Mouse (Mus musculus) kidney, embryonic 14.5 days (tissue): ENCODE measurements around the gene Pola1. TPM values are rescaled to one million over a fixed set of nuclear protein-coding genes. Genes with fewer than 3 reads are reported as not detected.

Experiments
- ATAC-seq: fragments of 200-750 bp; cut with Nextera tagmentation; 2 replicates; pipeline ENCODE4 v1.8.0; 2017; ENCODE audit warnings: moderate number of reproducible peaks, mild to moderate bottlenecking, moderate TSS enrichment, moderate library complexity; ENCODE audit not compliant: low FRiP score, low TSS enrichment
- H3K27ac ChIP-seq: fragments of 300-500 bp; sonication (generic); 2 replicates; pipeline ENCODE4 v1.5.1; 2014; ENCODE audit warnings: low read depth, mild to moderate bottlenecking, low read length, moderate library complexity, mixed read lengths
- H3K27me3 ChIP-seq: fragments of 300-500 bp; sonication (generic); 2 replicates; pipeline ENCODE4 v1.6.1; 2014; ENCODE audit warnings: mild to moderate bottlenecking, low read length; ENCODE audit not compliant: control insufficient read depth, insufficient read depth
- H3K36me3 ChIP-seq: fragments of 300-500 bp; sonication (generic); 2 replicates; pipeline ENCODE4 v1.6.1; 2014; ENCODE audit warnings: low read length, mixed read lengths; ENCODE audit not compliant: control insufficient read depth, insufficient read depth
- H3K4me1 ChIP-seq: fragments of 300-500 bp; sonication (generic); 2 replicates; pipeline ENCODE4 v1.6.1; 2014; ENCODE audit warnings: low read length, mixed read lengths; ENCODE audit not compliant: control insufficient read depth, insufficient read depth
- H3K4me2 ChIP-seq: fragments of 300-500 bp; sonication (generic); replicated peaks from 2 replicates; pipeline ENCODE4 v1.6.1; 2014; ENCODE audit warnings: low read depth, mild to moderate bottlenecking, low read length
- H3K4me3 ChIP-seq: fragments of 300-500 bp; sonication (generic); 2 replicates; pipeline ENCODE4 v1.5.1; 2014; ENCODE audit warnings: mild to moderate bottlenecking, low read length
- H3K9ac ChIP-seq: fragments of 300-500 bp; sonication (generic); 2 replicates; pipeline ENCODE4 v1.6.1; 2014; ENCODE audit warnings: low read depth, mild to moderate bottlenecking, low read length, moderate library complexity
- H3K9me3 ChIP-seq: fragments of 300-500 bp; sonication (generic); 2 replicates; pipeline ENCODE4 v1.6.1; 2016; ENCODE audit warnings: low read length; ENCODE audit not compliant: control insufficient read depth
- WGBS: fragments of 180-500 bp; shearing (Covaris S2); extraction: QIAGEN DNeasy Blood & Tissue Kit; methylation state at CpG from one replicate; pipeline ENCODE4 v1.1.7; 2014; 5-methylcytosine and 5-hydroxymethylcytosine counted together
- polyA plus RNA-seq: library from polyadenylated mRNA; unstranded; fragments of >200 nt; fragmentation: Nextera tagmentation; extraction: Ambion mirVana; gene quantifications from 2 replicates; pipeline ENCODE4 v1.2.1, GENCODE M21; 2014

The Pola1 gene
- polyA plus RNA-seq, 1 experiment from 2014 or later = 24.9 TPM

DNA sequence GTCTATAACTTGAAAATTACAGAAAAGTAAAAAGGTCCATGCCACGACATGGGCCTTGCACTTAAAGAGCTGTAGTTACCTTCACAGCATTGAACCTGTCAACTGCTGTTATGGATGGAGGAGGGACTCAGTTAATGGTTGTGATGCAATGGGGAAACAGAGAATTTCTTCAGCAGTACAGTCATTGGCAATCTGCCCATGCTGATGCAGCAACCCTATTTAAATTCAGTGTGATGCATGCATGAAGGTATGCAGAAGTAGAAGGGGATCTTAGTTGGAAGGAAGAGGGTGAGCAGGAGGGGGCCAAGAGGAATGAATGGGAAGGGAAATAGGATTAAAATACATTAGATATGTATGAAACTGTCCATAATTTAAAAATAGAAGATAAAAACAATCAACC lies 262.2 kb downstream of the Pola1 start:
- no peak for ATAC-seq
- Histone ChIP-seq H3K27ac (no peak overlapping the region), H3K9me3 (no peaks in the 10 kb centered on the region), H3K36me3 (no peaks in the 10 kb centered on the region), H3K9ac (no peak overlapping the region), H3K27me3 (no peaks in the 10 kb centered on the region), H3K4me2 (no peak overlapping the region), H3K4me3 (no peak overlapping the region), H3K4me1 (no peaks in the 10 kb centered on the region)
- WGBS = 71% methylated on average over 1 of the region's 1 CpGs

DNA sequence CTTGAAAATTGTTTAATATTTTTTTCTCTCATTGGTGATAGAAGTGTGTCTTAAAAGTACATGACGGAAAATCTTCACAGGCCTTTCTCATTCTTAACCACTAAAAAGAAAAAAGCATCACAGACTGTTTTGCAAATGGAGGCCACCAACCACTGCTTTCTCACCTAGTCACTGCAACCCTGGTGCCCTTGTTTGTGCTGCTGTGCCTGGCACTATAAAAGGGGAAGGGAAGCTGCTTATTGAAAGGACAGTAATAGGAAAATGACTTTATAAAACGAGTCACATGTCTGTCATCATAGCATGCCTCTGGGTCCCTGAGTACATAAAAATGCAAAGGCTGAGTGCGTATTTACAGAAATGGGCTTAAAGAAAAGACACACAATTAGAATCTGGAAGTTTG lies 263.7 kb downstream of the Pola1 start:
- Histone ChIP-seq H3K9ac (no peak overlapping the region), H3K27me3 (no peaks in the 10 kb centered on the region), H3K27ac (no peak overlapping the region), H3K9me3 (no peaks in the 10 kb centered on the region), H3K4me2 (no peak overlapping the region), H3K36me3 (no peaks in the 10 kb centered on the region), H3K4me1 (no peaks in the 10 kb centered on the region), H3K4me3 (no peak overlapping the region)
- WGBS = 86% methylated on average over 3 of the region's 3 CpGs
- ATAC-seq = no peak

DNA sequence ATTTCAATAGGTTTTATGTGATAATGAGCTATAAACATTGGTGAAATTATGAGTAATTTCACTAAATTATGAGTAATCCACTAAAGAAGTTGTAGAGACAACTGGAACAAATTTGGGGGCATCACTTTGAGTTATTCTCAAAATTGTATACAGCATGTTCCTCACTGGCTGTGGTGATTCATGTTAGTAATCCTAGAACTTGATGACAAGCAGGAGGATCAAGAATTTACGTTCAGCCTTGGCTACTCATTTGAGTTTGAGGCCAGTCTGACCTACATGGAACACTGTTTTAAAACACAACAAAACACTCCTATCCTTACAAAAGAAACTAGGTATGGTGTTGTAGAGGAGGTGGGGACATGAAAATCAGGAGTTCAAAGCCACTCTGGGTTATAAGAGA lies 310.6 kb downstream of the Pola1 start:
- no peak overlapping the region for H3K27ac ChIP-seq
- no peaks in the 10 kb centered on the region for H3K36me3 ChIP-seq
- H3K4me1 ChIP-seq = no peaks in the 10 kb centered on the region
- H3K9me3 ChIP-seq = no peaks in the 10 kb centered on the region
- H3K4me3 ChIP-seq = no peak overlapping the region
- 79% methylated on average over 1 of the region's 1 CpGs for WGBS
- H3K4me2 ChIP-seq = no peak overlapping the region
- no peaks in the 10 kb centered on the region for H3K27me3 ChIP-seq
- H3K9ac ChIP-seq = no peak overlapping the region
- ATAC-seq = no peak

DNA sequence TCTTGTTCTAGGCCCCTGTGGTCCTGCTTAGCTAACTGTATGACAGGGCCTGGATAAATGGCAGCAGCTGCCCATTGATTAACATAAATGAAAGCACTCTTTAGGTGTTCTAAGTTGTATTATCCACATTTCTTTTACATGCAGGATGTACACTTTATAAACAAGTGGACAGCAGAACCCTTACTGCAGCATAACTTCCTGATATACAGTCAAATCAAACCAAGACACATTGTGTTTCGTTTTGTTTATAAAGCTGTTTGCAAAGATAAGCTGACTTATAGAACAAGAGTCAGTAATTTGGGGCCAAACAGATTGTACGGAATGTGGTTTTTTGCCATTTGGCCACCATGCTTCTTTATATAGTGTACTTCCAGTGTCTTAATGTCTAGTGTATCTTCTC lies 312.0 kb downstream of the Pola1 start:
- no peak overlapping the region for H3K4me2 ChIP-seq
- no peaks in the 10 kb centered on the region for H3K9me3 ChIP-seq
- WGBS = 84% methylated on average over 2 of the region's 2 CpGs
- no peak overlapping the region for H3K9ac ChIP-seq
- ATAC-seq = no peak
- no peak overlapping the region for H3K4me3 ChIP-seq
- H3K27me3 ChIP-seq = no peaks in the 10 kb centered on the region
- H3K27ac ChIP-seq = no peak overlapping the region
- H3K36me3 ChIP-seq = no peaks in the 10 kb centered on the region
- H3K4me1 ChIP-seq = no peaks in the 10 kb centered on the region

DNA sequence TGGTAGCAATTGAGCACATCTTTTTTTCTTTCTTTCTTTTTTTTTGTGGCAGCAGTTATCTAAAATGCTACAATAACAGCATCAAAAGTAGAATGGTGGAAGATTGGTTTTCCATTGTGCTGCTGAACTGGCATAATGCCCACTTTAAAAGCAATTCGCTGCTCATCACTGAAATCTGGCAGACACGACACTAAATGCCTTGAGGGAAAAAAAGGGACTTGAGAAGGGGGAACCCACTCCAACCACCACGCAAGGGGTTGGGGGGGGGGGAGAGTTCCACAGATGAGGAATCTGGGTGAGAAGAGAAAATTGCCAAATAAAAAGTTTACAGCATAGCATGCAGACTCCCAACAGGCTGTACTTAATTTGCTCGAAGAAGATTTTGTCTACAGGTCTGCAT lies 314.4 kb downstream of the Pola1 start:
- H3K9ac ChIP-seq = no peak overlapping the region
- no peaks in the 10 kb centered on the region for H3K9me3 ChIP-seq
- no peaks in the 10 kb centered on the region for H3K4me1 ChIP-seq
- H3K27ac ChIP-seq = no peak overlapping the region
- no peaks in the 10 kb centered on the region for H3K27me3 ChIP-seq
- no peaks in the 10 kb centered on the region for H3K36me3 ChIP-seq
- H3K4me3 ChIP-seq = no peak overlapping the region
- WGBS = 78% methylated on average over 4 of the region's 4 CpGs
- no peak for ATAC-seq
- no peak overlapping the region for H3K4me2 ChIP-seq

DNA sequence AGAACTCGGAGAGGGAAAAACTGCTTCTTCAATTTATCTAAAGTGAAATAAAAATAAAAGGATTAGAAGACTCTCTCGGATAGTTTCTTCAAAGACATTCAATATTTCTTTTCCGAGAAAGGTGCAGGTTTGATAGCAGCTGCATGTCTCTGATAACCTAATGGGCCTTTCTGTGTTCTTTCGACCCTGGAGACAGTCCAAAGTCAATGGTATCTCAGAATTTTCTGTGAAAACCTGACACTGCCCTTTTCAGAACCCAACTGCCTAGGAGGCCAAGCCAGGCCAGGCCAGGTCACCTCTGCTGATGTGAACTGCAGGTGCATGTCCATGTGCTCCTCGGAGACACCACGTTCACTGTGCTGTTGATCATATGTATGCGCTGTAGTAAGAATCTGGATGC lies 326.2 kb downstream of the Pola1 start:
- Histone ChIP-seq H3K9me3 (no peaks in the 10 kb centered on the region), H3K4me3 (no peak overlapping the region), H3K27me3 (peaks cover 16% of the 10 kb centered on the region), H3K4me2 (no peak overlapping the region), H3K36me3 (no peaks in the 10 kb centered on the region), H3K27ac (no peak overlapping the region), H3K9ac (no peak overlapping the region), H3K4me1 (no peaks in the 10 kb centered on the region)
- no peak for ATAC-seq
- 87% methylated on average over 7 of the region's 7 CpGs for WGBS

DNA sequence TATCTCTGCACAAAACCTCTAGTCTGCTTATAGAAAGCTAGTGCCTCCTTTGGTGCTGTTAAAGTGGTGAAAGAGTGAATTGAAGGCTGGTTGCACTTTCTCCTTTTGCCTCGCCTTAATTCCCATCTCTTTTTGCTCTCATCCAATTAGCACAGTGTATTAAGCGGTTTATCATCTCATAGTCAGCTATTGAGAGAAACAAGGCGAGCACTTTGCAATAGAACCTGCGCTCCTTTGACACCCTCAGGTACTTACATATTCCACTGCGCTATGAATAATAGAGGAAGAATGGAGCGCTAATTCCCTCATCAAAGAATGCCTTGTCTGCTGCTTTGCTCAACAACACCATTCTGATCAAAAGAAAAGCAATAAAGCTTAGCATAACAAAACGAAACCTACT lies 330.2 kb downstream of the Pola1 start:
- H3K36me3 ChIP-seq = no peaks in the 10 kb centered on the region
- ATAC-seq = no peak
- no peaks in the 10 kb centered on the region for H3K4me1 ChIP-seq
- H3K4me3 ChIP-seq = no peak overlapping the region
- H3K27me3 ChIP-seq = peaks cover 51% of the 10 kb centered on the region
- 22% methylated on average over 7 of the region's 7 CpGs for WGBS
- H3K9ac ChIP-seq = no peak overlapping the region
- no peak overlapping the region for H3K27ac ChIP-seq
- H3K4me2 ChIP-seq = no peak overlapping the region
- no peaks in the 10 kb centered on the region for H3K9me3 ChIP-seq

DNA sequence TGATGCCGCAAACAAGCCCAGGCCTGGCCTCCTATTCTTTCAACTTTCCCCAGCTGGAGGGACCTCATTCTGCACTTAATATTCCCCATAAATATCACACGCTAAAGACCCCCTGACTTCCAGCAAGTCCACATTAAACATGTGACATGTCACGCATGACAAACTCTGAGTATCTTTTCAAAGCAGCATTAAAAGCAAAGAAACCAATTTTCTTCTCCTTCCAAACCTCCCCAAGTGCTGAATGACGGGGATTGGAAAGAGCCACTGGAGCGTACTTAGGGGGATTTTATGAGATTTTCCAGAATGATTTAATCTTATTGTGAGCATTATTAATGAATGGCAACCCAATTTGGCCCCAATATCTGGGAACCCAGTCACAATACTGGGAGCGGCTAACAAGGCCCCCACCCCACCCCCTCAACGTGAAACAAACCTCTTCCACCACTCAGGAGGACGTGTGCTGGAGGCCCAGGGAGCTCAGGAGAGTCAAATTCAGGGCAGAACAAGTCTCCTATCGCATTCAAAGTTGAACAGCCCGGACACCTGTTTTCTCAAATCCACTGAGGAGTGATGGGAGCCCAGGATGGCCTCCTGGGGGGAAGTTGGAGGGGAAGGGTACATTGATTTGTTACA lies 331.7 kb downstream of the Pola1 start:
- Histone ChIP-seq H3K27ac (no peak overlapping the region), H3K9me3 (no peaks in the 10 kb centered on the region), H3K4me3 (no peak overlapping the region), H3K4me2 (no peak overlapping the region), H3K4me1 (no peaks in the 10 kb centered on the region), H3K36me3 (no peaks in the 10 kb centered on the region), H3K9ac (no peak overlapping the region), H3K27me3 (peaks cover 65% of the 10 kb centered on the region)
- 19% methylated on average over 10 of the region's 10 CpGs for WGBS
- ATAC-seq = no peak

DNA sequence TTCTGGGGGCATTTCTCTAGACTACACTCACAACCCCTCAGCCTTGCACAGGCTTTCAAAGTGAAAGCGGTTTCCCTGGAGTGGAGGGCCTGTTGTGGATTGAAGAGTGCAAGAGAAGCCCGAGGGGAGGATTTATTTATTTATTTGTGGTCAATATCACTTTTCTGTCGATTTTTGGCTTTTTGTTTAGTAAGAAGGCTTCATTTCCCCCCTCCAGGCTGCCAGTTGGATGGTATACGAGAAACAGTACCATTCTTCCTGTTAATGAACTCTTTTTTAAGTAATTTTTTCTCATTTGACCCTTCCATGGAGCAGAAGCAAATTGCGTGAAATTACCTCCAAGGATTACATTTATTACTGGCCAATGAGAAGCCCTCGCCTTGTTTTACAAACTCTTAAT lies 332.2 kb downstream of the Pola1 start:
- Histone ChIP-seq H3K36me3 (no peaks in the 10 kb centered on the region), H3K27me3 (peaks cover 71% of the 10 kb centered on the region), H3K27ac (no peak overlapping the region), H3K4me1 (no peaks in the 10 kb centered on the region), H3K9me3 (no peaks in the 10 kb centered on the region), H3K9ac (no peak overlapping the region), H3K4me2 (no peak overlapping the region), H3K4me3 (no peak overlapping the region)
- no peak for ATAC-seq
- WGBS = 20% methylated on average over 6 of the region's 6 CpGs
